Mouse (Mus musculus): ENCODE data around the gene Prkn.

DNA sequence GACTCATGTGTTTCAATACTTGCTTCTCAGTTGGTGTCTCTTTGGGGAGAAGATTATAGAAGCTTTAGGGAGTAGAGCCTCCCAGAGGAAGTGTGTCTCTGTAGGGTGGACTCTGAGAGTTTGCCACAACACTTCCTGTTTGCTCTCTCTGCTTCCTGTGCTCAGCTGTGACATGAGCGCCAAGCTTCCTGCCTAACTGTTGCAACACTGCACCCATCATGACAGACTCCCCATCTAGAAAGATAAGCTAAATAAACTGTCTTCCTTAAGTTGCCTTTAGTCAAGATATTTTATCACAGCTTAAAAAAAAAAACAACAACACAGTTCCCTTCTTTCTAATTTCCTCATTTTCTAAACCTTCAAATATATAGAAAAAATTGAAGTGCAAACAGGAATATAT is 1130.0 kb downstream of the Prkn start:
- TF ChIP-seq POLR2A (IDR thresholded peaks at IDR 0.05; ENCODE audit: borderline replicate concordance, extremely low read depth, insufficient read depth, insufficient read length, poor library complexity, severe bottlenecking) (no peak), CTCF (IDR thresholded peaks at IDR 0.05; ENCODE audit: borderline replicate concordance, extremely low read depth, insufficient read depth, insufficient read length) (no peak)
